Mouse (Mus musculus): ENCODE measurements around the gene 4930519P11Rik. TPM values are rescaled to one million over a fixed set of nuclear protein-coding genes. Genes with fewer than 3 reads are reported as not detected.

The 4930519P11Rik gene
- polyA plus RNA-seq, 1 experiment from 2014 or later = 0.65 TPM

Other genes starting within 250 kb of the 4930519P11Rik start
- gene Cdk5rap1, start 240.4 kb downstream of the 4930519P11Rik start, polyA plus RNA-seq (2014; fragmentation: Nextera tagmentation; extraction: Ambion mirVana) = 18.8 and 24.1 TPM in 2 replicates
- 2.6 and 4.6 TPM in 2 replicates for gene Snta1, start 205.3 kb downstream of the 4930519P11Rik start, polyA plus RNA-seq (2014; fragmentation: Nextera tagmentation; extraction: Ambion mirVana)
- gene Cbfa2t2, start 177.0 kb downstream of the 4930519P11Rik start, polyA plus RNA-seq (2014; fragmentation: Nextera tagmentation; extraction: Ambion mirVana) = 51.9 and 59.4 TPM in 2 replicates
- 1.2 TPM in 2 replicates for gene 1700003F12Rik, start 66.4 kb downstream of the 4930519P11Rik start, polyA plus RNA-seq (2014; fragmentation: Nextera tagmentation; extraction: Ambion mirVana)
- 0.15 and 0.19 TPM in 2 replicates for gene Actl10, start 61.7 kb downstream of the 4930519P11Rik start, polyA plus RNA-seq (2014; fragmentation: Nextera tagmentation; extraction: Ambion mirVana)
- gene Necab3, start 54.5 kb downstream of the 4930519P11Rik start, polyA plus RNA-seq (2014; fragmentation: Nextera tagmentation; extraction: Ambion mirVana) = 19.8 and 23.6 TPM in 2 replicates
- gene E2f1, start 43.5 kb downstream of the 4930519P11Rik start, polyA plus RNA-seq (2014; fragmentation: Nextera tagmentation; extraction: Ambion mirVana) = 3.5 and 5.0 TPM in 2 replicates
- 14.8 and 15.2 TPM in 2 replicates for gene Pxmp4, start 9.7 kb downstream of the 4930519P11Rik start, polyA plus RNA-seq (2014; fragmentation: Nextera tagmentation; extraction: Ambion mirVana)
- 2.2 and 2.4 TPM in 2 replicates for gene Zfp341, start 140 bp downstream of the 4930519P11Rik start, polyA plus RNA-seq (2014; fragmentation: Nextera tagmentation; extraction: Ambion mirVana)
- gene Chmp4b, start 38.3 kb upstream of the 4930519P11Rik start, polyA plus RNA-seq (2014; fragmentation: Nextera tagmentation; extraction: Ambion mirVana) = 21.6 and 22.4 TPM in 2 replicates
- not detected in 2 replicates for gene Gm14214, start 156.6 kb upstream of the 4930519P11Rik start, polyA plus RNA-seq (2014; fragmentation: Nextera tagmentation; extraction: Ambion mirVana)
- gene Raly, start 177.7 kb upstream of the 4930519P11Rik start, polyA plus RNA-seq (2014; fragmentation: Nextera tagmentation; extraction: Ambion mirVana) = 109 and 116 TPM in 2 replicates
- 0.89 and 2.4 TPM in 2 replicates for gene a, start 178.0 kb upstream of the 4930519P11Rik start, polyA plus RNA-seq (2014; fragmentation: Nextera tagmentation; extraction: Ambion mirVana)

Data from forebrain, embryonic 14.5 days (tissue).